Mouse (Mus musculus) G1E (cell line): ENCODE results near the gene Hes7. TPM values are rescaled to one million over a fixed set of nuclear protein-coding genes. Genes with fewer than 3 reads are reported as not detected.
A peak's percentile ranks its signal among the peaks of the same experiment; 100 is the strongest.

Experiments
- ATAC-seq: 2 replicates; pipeline ENCODE4 v1.8.0; 2016; ENCODE audit warnings: mild to moderate bottlenecking; ENCODE audit not compliant: insufficient number of reproducible peaks, poor library complexity, low FRiP score, severe bottlenecking; ENCODE audit errors: extremely low read depth
- DNase-seq: peaks from one replicate; pipeline ENCODE4 v3.0.0; 2012; ENCODE audit warnings: low spot score
- H3K27me3 ChIP-seq: 2 replicates; pipeline ENCODE4 v1.6.1; 2012; ENCODE audit warnings: mild to moderate bottlenecking, low read length, inconsistent platforms; ENCODE audit not compliant: insufficient read depth
- H3K36me3 ChIP-seq: replicated peaks from 2 replicates; pipeline ENCODE3; 2012; ENCODE audit warnings: mild to moderate bottlenecking, inconsistent platforms
- H3K4me1 ChIP-seq: 2 replicates; pipeline ENCODE4 v1.6.1; 2012; ENCODE audit warnings: low read depth, low read length, inconsistent platforms, mixed read lengths; ENCODE audit not compliant: insufficient read depth
- H3K4me3 ChIP-seq: 2 replicates; pipeline ENCODE4 v1.5.1; 2012; ENCODE audit warnings: low read depth, mild to moderate bottlenecking, inconsistent platforms, low read length, moderate library complexity, mixed read lengths
- H3K9me3 ChIP-seq: replicated peaks from 2 replicates; pipeline ENCODE4 v1.6.1; 2012; ENCODE audit warnings: inconsistent platforms
- CTCF ChIP-seq: IDR thresholded peaks from 2 replicates; pipeline ENCODE4 v1.5.1; 2012; ENCODE audit warnings: low read depth, low read length, inconsistent platforms, mixed read lengths
- GATA1 ChIP-seq: IDR thresholded peaks from 2 replicates; pipeline ENCODE4 v1.6.1; 2012; ENCODE audit warnings: borderline replicate concordance, low read length, inconsistent platforms, mixed read lengths
- GATA2 ChIP-seq: IDR thresholded peaks from 2 replicates; pipeline ENCODE4 v1.6.1; 2012; ENCODE audit warnings: low read depth, low read length, inconsistent platforms, borderline replicate concordance
- POLR2AphosphoS5 ChIP-seq: IDR thresholded peaks from 2 replicates; pipeline ENCODE4 v1.6.1; 2012; ENCODE audit warnings: low read depth, low read length, inconsistent platforms; ENCODE audit not compliant: insufficient replicate concordance
- TAL1 ChIP-seq: conservative IDR thresholded peaks from 2 replicates; pipeline ENCODE4 v1.6.1; 2012; ENCODE audit warnings: low read depth, low read length, inconsistent platforms, mixed read lengths
- polyA plus RNA-seq: library from polyadenylated mRNA; stranded (reverse); fragments of >175 nt; gene quantifications from 2 replicates; pipeline ENCODE4 v1.2.3, GENCODE M21; 2012
- total RNA-seq, 2 experiments: library from RNA; stranded (forward) in 1 of 2; stranded (reverse) in 1 of 2; fragments of 200-1000 nt in 1 of 2; fragments of >200 nt in 1 of 2; fragmentation: Nextera tagmentation in 1 of 2; gene quantifications; 2 replicates each; pipeline ENCODE4 v1.2.3; 2014 to 2017

Hes7 gene
- total and polyA plus RNA-seq, 3 experiments, result 0.22 to 1.2 TPM; not detected in 1

DNA sequence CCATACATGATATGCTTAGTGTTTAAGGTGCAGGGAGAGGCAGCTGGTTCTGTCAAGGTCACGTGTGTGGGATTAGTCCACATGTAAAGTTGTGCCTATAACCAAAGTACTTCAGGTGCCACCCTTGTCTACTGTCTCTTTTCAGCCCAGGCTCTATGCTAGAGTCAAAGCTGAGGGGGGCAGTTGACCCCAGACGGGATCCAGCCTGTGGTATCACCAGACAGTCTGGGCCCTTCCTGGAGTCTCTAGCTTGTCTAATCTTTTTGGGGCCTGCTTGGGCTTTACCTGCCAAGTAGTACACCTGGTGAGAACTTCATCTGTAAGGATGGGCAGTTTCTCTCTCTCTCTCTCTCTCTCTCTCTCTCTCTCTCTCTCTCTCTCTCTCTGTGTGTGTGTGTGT lies 32.6 kb upstream of the Hes7 start:
- ATAC-seq (no peak), DNase-seq (no peak)
- H3K9me3 ChIP-seq, result no peaks in the 10 kb centered on the region
- no peak for TF ChIP-seq POLR2AphosphoS5
- peak overlapping the region; percentile 95; the same call in 1 of the 2 replicates for H3K4me3 ChIP-seq
- peaks cover 6% of the 10 kb centered on the region; the same call in 1 of the 2 replicates for H3K27me3 ChIP-seq
- H3K36me3 ChIP-seq, result peaks cover 35% of the 10 kb centered on the region
- H3K4me1 ChIP-seq, result peaks cover 55% of the 10 kb centered on the region

DNA sequence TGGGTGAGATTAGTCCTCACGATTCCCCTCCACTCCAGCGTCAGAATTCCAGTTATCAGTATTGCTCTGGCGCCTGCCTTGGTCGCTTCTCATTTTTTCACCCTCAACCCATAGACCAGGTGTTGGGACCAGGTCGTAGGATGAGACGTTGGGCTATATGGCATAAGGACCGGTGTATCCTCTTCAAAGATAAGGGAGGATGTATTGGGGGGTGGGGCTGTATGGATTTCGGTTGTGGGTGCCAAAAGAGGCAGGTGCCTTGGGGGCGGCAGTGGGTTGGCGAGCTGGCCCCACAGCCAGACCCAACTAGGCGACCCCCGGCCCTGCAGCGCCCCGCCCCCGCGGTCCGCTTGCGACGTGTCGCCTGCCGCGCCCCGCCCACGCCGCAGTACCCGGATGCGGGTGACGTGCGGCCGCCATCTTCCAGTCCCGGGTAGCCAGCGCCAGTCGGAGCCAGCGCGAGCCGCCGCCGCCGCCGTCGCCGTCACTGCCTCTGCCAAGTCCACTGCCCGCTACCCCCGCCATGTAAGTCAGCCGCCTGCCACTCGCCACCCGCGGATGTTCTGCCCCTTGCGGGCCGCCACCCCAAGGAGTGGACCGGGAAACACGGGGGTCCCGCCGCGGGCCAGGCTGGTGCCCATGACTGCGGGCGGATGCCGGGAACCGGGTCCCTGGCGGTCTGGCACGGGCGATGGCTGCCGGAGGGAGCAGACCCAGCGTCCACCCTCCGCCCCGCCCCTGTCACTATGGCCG lies 31.9 kb upstream of the Hes7 start, which contains the start of gene Vamp2:
Gene Vamp2, plus strand, starts transcription at position 388 of the 753 bp plus-strand sequence.
- H3K27me3 ChIP-seq, result peaks cover 6% of the 10 kb centered on the region; the same call in 1 of the 2 replicates
- TF ChIP-seq CTCF (no peak), GATA1 (no peak), POLR2AphosphoS5 (no peak), TAL1 (no peak), GATA2 (no peak)
- peaks cover 59% of the 10 kb centered on the region for H3K4me1 ChIP-seq
- H3K4me3 ChIP-seq, result peak within 1 kb of the TSS; percentile 95
- DNase-seq (peak; percentile 64), ATAC-seq (no peak)
- H3K9me3 ChIP-seq, result no peaks in the 10 kb centered on the region
- peaks cover 39% of the 10 kb centered on the region for H3K36me3 ChIP-seq

DNA sequence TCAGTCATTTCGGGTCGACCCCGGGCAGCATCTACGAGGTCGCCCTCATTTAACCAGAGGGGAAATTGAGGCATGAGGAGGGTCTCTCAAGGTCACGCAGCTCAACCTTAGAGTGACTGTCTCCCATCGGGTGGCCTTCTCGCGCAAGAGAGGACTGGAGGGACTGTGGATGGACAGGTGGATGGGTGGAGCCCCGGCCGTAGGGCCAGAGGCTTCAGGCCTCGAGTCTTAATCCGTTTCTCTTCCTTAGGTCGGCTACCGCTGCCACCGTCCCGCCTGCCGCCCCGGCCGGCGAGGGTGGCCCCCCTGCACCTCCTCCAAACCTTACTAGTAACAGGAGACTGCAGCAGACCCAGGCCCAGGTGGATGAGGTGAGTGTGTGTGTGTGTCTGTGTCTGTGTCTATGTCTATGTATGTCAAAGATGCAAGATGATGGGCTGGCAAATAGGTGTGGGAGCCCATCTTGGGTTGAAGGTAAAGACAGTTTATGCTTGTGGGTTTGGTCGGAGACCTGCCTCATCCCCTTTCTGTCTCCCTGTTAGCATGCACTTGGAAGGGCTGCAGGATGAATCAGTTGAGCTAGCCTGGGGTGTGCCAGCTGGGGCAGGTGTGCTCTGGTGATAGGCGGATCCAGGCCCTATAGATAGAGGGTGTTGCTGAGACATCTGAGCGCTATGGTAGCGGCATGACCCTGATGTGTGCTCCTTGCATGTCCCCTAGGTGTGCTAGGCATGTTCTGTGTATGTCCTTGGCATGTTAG lies 31.2 kb upstream of the Hes7 start:
- no peak for DNase-seq
- Histone ChIP-seq H3K4me3 (peak overlapping the region; percentile 95), H3K36me3 (peaks cover 39% of the 10 kb centered on the region), H3K4me1 (peaks cover 62% of the 10 kb centered on the region), H3K27me3 (0 out of 2 replicates have a peak, but pooled peaks cover 4% of the 10 kb centered on the region), H3K9me3 (no peaks in the 10 kb centered on the region)
- ATAC-seq, result no peak
- no peak for TF ChIP-seq GATA2
- no peak for TF ChIP-seq CTCF
- TF ChIP-seq POLR2AphosphoS5, result no peak
- no peak for TF ChIP-seq TAL1
- no peak for TF ChIP-seq GATA1

- Histone ChIP-seq H3K27me3 (0 out of 2 replicates have a peak, but pooled peaks cover under 1% of the 10 kb centered on the region), H3K36me3 (peaks cover 39% of the 10 kb centered on the region), H3K4me3 (peak overlapping the region; percentile 95), H3K9me3 (no peaks in the 10 kb centered on the region), H3K4me1 (peaks cover 68% of the 10 kb centered on the region)
- ATAC-seq (no peak), DNase-seq (no peak)
- TF ChIP-seq GATA2 (no peak), TAL1 (no peak), CTCF (no peak), POLR2AphosphoS5 (no peak), GATA1 (no peak)
These were observed 30.5 kb upstream of the Hes7 start for GRCm38 (mm10) chr11:69089616-69090290.

- ATAC-seq (no peak), DNase-seq (no peak)
- peaks cover 71% of the 10 kb centered on the region for H3K4me1 ChIP-seq
- TF ChIP-seq TAL1 (no peak), POLR2AphosphoS5 (no peak), GATA2 (no peak), CTCF (no peak), GATA1 (no peak)
- peaks cover 39% of the 10 kb centered on the region for H3K36me3 ChIP-seq
- H3K27me3 ChIP-seq, result no peaks in the 10 kb centered on the region
- H3K4me3 ChIP-seq, result no peak overlapping the region
- H3K9me3 ChIP-seq, result no peaks in the 10 kb centered on the region
These were observed 29.8 kb upstream of the Hes7 start for GRCm38 (mm10) chr11:69090367-69090766.
